Mouse (Mus musculus): ENCODE measurements at regions not wholly inside any gene's neighbourhood (a gene's known extent, or its start where the extent isn't known, plus 50 kb on each side); places are given as distances from the start of the nearest gene placed in this dataset.

- Histone ChIP-seq H3K27me3 (ENCODE audit: control insufficient read depth, insufficient read depth, low read length) (no peaks in the 10 kb centered on the region), H3K27ac (no peak overlapping the region), H3K9ac (replicated peaks) (no peak overlapping the region), H3K4me3 (ENCODE audit: insufficient read depth in 1 of 2, low read depth in 2 of 2, low read length in 2 of 2) (no peak overlapping the region), H3K9me3 (ENCODE audit: control insufficient read depth, low read length) (no peaks in the 10 kb centered on the region), H3K36me3 (replicated peaks; ENCODE audit: control insufficient read depth, insufficient read depth, low read depth) (no peaks in the 10 kb centered on the region), H3K4me2 (ENCODE audit: low read depth) (no peak overlapping the region), H3K4me1 (replicated peaks; ENCODE audit: control insufficient read depth in 2 of 2, insufficient read depth in 2 of 2, low read length in 1 of 2) (no peaks in the 10 kb centered on the region)
- WGBS (ENCODE audit: insufficient replicate concordance): 72% methylated on average over 3 of the region's 3 CpGs
- TF ChIP-seq CTCF (IDR thresholded peaks at IDR 0.05; ENCODE audit: low read depth) (no peak), EP300 (IDR thresholded peaks at IDR 0.05; ENCODE audit: low read depth) (no peak)
- DNase-seq (ENCODE audit: low read depth in 3 of 3, low spot score in 3 of 3) (no peak), ATAC-seq (ENCODE audit: insufficient read depth) (no peak)
Measured at GRCm38 (mm10) chr2:147629716-147630115, 268.0 kb downstream of the Pax1 start.

GRCm38 (mm10) chr2:147627096-147627495, 265.4 kb downstream of the Pax1 start:
- Histone ChIP-seq H3K4me2 (ENCODE audit: low read depth) (no peak overlapping the region), H3K27me3 (ENCODE audit: control insufficient read depth, insufficient read depth, low read length) (no peaks in the 10 kb centered on the region), H3K27ac (no peak overlapping the region), H3K4me1 (replicated peaks; ENCODE audit: control insufficient read depth in 2 of 2, insufficient read depth in 2 of 2, low read length in 1 of 2) (no peaks in the 10 kb centered on the region), H3K36me3 (replicated peaks; ENCODE audit: control insufficient read depth, insufficient read depth, low read depth) (no peaks in the 10 kb centered on the region), H3K9me3 (ENCODE audit: control insufficient read depth, low read length) (no peaks in the 10 kb centered on the region), H3K4me3 (ENCODE audit: insufficient read depth in 1 of 2, low read depth in 2 of 2, low read length in 2 of 2) (no peak overlapping the region), H3K9ac (replicated peaks) (no peak overlapping the region)
- WGBS (ENCODE audit: insufficient replicate concordance): 69% methylated on average over 5 of the region's 5 CpGs
- ATAC-seq (ENCODE audit: insufficient read depth) (no peak), DNase-seq (ENCODE audit: low read depth in 3 of 3, low spot score in 3 of 3) (no peak)
- TF ChIP-seq EP300 (IDR thresholded peaks at IDR 0.05; ENCODE audit: low read depth): no peak
- no peak for TF ChIP-seq CTCF (IDR thresholded peaks at IDR 0.05; ENCODE audit: low read depth)

GRCm38 (mm10) chr2:147623116-147623515, 261.4 kb downstream of the Pax1 start:
- no peaks in the 10 kb centered on the region for H3K4me1 ChIP-seq (replicated peaks; ENCODE audit: control insufficient read depth in 2 of 2, insufficient read depth in 2 of 2, low read length in 1 of 2)
- H3K9me3 ChIP-seq (ENCODE audit: control insufficient read depth, low read length): no peaks in the 10 kb centered on the region
- H3K9ac ChIP-seq (replicated peaks): no peak overlapping the region
- TF ChIP-seq EP300 (IDR thresholded peaks at IDR 0.05; ENCODE audit: low read depth): no peak
- TF ChIP-seq CTCF (IDR thresholded peaks at IDR 0.05; ENCODE audit: low read depth): no peak
- 52% methylated on average over 4 of the region's 4 CpGs for WGBS (ENCODE audit: insufficient replicate concordance)
- DNase-seq (ENCODE audit: low read depth in 3 of 3, low spot score in 3 of 3) (no peak), ATAC-seq (ENCODE audit: insufficient read depth) (no peak)
- no peak overlapping the region for H3K4me2 ChIP-seq (ENCODE audit: low read depth)
- no peak overlapping the region for H3K27ac ChIP-seq
- H3K36me3 ChIP-seq (replicated peaks; ENCODE audit: control insufficient read depth, insufficient read depth, low read depth): no peaks in the 10 kb centered on the region
- no peaks in the 10 kb centered on the region for H3K27me3 ChIP-seq (ENCODE audit: control insufficient read depth, insufficient read depth, low read length)
- H3K4me3 ChIP-seq (ENCODE audit: insufficient read depth in 1 of 2, low read depth in 2 of 2, low read length in 2 of 2): no peak overlapping the region

GRCm38 (mm10) chr2:147617849-147618248, 256.1 kb downstream of the Pax1 start:
- no peaks in the 10 kb centered on the region for H3K9me3 ChIP-seq (ENCODE audit: control insufficient read depth, low read length)
- ATAC-seq (ENCODE audit: insufficient read depth): no peak
- H3K4me1 ChIP-seq (replicated peaks; ENCODE audit: control insufficient read depth in 2 of 2, insufficient read depth in 2 of 2, low read length in 1 of 2): no peaks in the 10 kb centered on the region
- no peak overlapping the region for H3K4me3 ChIP-seq (ENCODE audit: insufficient read depth in 1 of 2, low read depth in 2 of 2, low read length in 2 of 2)
- TF ChIP-seq CTCF (IDR thresholded peaks at IDR 0.05; ENCODE audit: low read depth): no peak
- TF ChIP-seq EP300 (IDR thresholded peaks at IDR 0.05; ENCODE audit: low read depth): no peak
- no peak overlapping the region for H3K4me2 ChIP-seq (ENCODE audit: low read depth)
- no peak overlapping the region for H3K9ac ChIP-seq (replicated peaks)
- no peak for DNase-seq (ENCODE audit: low read depth in 3 of 3, low spot score in 3 of 3)
- no peaks in the 10 kb centered on the region for H3K36me3 ChIP-seq (replicated peaks; ENCODE audit: control insufficient read depth, insufficient read depth, low read depth)
- H3K27ac ChIP-seq: no peak overlapping the region
- no peaks in the 10 kb centered on the region for H3K27me3 ChIP-seq (ENCODE audit: control insufficient read depth, insufficient read depth, low read length)
- 65% methylated on average over 10 of the region's 10 CpGs for WGBS (ENCODE audit: insufficient replicate concordance)

- DNase-seq (ENCODE audit: low read depth in 3 of 3, low spot score in 3 of 3) (no peak), ATAC-seq (ENCODE audit: insufficient read depth) (no peak)
- no peak for TF ChIP-seq EP300 (IDR thresholded peaks at IDR 0.05; ENCODE audit: low read depth)
- no peak for TF ChIP-seq CTCF (IDR thresholded peaks at IDR 0.05; ENCODE audit: low read depth)
- Histone ChIP-seq H3K9ac (replicated peaks) (no peak overlapping the region), H3K36me3 (replicated peaks; ENCODE audit: control insufficient read depth, insufficient read depth, low read depth) (no peaks in the 10 kb centered on the region), H3K27me3 (ENCODE audit: control insufficient read depth, insufficient read depth, low read length) (no peaks in the 10 kb centered on the region), H3K4me2 (ENCODE audit: low read depth) (no peak overlapping the region), H3K4me1 (replicated peaks; ENCODE audit: control insufficient read depth in 2 of 2, insufficient read depth in 2 of 2, low read length in 1 of 2) (no peaks in the 10 kb centered on the region), H3K4me3 (ENCODE audit: insufficient read depth in 1 of 2, low read depth in 2 of 2, low read length in 2 of 2) (no peak overlapping the region), H3K9me3 (ENCODE audit: control insufficient read depth, low read length) (no peaks in the 10 kb centered on the region), H3K27ac (no peak overlapping the region)
Measured at GRCm38 (mm10) chr2:147610343-147610742, 248.6 kb downstream of the Pax1 start.

Measured in liver, embryonic 14.5 days (tissue).